Mouse (Mus musculus) large intestine, adult 2 months (tissue): ENCODE results near the gene Frmd5. TPM values are rescaled to one million over a fixed set of nuclear protein-coding genes. Genes with fewer than 3 reads are reported as not detected.

Experiments
- DNase-seq: peaks from one replicate; pipeline ENCODE4 v3.0.0-alpha.2; 2012; ENCODE audit warnings: low read depth, low spot score
- WGBS: fragments of 180-500 bp; shearing (Covaris S2); methylation state at CpG from one replicate; pipeline ENCODE4 v1.1.7; 2018; 5-methylcytosine and 5-hydroxymethylcytosine counted together
- polyA plus RNA-seq: library from polyadenylated mRNA; depleted of rRNA; stranded (reverse); fragments of >200 nt; gene quantifications from 2 replicates; pipeline ENCODE4 v1.2.3, GENCODE M21; 2012

The Frmd5 gene
- polyA plus RNA-seq, 1 experiment = 0.38 TPM

DNA sequence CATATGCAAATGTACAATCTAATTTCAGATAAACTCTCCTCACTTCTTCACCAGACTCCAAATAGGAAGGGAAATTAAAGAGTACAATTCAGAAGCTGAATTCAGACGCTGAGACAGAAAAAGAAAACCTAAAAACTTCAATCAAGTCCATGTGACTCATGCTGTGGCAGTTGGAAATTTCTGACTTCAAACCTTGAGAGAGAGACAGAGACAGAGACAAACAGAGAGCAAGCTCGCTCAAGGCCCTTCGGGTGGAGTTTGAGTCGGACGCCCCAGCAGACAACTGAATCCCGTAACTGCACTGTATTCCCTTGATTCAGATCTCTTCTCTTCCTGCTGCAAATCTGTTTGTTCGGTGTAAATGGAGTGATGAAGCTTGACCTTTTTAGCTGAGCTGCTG is 30.7 kb downstream of the Frmd5 start:
- no peak for DNase-seq
- 60% methylated on average over 7 of the region's 7 CpGs for WGBS

DNA sequence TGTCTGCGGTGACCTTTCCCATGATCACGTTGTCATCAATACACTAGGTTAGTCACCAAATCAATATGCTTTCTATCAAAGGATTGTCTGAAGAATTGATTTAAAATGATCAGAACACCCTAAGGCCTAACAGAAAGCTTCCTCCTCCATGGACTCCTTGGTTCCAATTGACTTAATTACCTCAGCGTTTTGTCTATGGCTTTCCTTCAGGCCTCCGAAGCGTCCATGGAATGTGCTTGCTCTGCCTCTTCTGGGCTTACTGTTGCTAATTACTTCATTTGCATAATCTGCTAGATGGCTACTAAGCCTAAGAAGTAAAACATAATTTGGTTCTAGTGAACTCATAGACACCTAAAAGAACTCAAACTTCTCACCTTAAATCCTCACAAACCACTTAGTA is 42.0 kb downstream of the Frmd5 start:
- no peak for DNase-seq
- WGBS = 81% methylated on average over 5 of the region's 5 CpGs

DNA sequence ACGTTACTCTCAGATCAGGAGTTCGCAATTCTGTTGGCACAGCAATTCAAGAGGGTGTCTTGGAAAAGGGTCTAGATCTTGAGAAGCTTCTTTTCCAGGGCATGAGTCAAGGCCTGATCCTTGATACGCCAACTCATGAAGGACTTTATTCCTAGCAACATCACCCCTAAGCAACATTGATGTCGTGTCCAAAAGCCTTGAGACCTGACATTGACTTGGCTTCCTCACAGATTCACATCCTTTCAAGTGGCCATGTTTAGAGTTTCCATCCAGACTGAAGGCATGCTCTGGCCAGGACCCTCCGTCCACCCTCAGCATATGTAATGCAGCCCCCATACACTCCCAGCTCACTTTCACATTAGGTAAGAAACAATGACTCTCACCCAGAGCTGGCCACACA is 45.0 kb downstream of the Frmd5 start:
- no peak for DNase-seq
- 90% methylated on average over 5 of the region's 5 CpGs for WGBS

DNA sequence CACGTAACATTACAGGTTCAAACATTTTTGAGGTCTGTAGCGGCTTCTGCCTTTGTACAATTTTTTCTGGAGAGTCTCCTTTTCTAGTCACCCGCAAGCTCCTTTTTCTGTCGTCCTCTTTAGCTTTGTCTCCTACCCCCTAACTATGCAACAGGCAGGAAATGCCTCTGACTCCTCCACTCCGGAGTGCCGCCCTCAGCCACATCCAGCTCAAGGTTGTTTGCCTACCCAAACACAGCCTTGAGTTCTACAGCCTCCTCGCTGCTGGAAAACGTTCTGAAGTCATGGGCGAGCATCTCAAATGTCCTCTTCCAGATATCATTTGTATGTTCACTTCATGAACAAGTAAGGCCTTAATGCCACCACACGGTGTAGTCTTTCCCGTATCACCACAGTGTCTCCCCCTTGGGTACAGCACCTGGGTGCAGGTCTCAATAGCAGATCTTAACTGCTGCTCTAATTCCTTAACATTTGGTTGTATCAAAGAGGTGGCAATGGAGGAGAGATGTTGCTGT is 45.5 kb downstream of the Frmd5 start:
- 78% methylated on average over 11 of the region's 11 CpGs for WGBS
- no peak for DNase-seq

DNA sequence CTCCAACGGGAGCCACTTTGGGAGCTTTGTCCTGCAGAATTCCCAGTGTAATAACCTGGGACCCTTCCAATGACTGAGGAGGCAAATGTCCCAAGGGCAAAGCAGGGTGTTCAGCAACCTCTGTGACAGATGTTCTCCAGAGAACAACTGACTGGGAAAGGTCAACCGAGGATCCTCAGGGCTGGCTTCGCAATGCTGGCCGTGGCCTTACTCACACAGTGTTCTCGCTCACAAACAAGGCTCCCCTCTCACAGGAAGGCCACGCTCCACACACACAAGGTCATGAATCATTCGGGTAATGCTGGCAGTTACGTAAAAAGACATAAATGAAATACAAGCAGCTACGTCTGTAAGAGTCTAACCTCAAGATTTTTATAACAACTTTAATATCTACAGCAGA is 46.2 kb downstream of the Frmd5 start:
- no peak for DNase-seq
- 76% methylated on average over 9 of the region's 9 CpGs for WGBS

DNA sequence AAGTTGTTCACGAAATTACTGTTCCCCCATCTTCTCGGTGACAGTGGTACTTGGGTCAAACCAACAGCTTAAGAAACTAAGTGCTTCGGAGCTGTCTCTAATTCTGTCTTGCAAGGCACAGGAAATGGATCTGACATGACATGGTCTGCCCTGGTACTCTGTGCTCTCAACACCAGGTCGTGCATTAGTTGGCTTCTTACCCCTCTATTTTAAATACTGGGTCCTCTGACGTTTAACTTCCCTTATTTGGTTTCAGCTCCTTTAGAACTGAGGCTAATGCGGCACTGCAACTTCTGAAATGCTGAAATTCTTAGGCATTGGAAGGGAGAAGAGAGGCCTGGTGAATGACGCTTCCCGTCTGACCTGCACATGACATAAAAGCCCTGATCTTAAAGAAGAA is 48.6 kb downstream of the Frmd5 start:
- DNase-seq = no peak
- WGBS = 71% methylated on average over 8 of the region's 8 CpGs

DNA sequence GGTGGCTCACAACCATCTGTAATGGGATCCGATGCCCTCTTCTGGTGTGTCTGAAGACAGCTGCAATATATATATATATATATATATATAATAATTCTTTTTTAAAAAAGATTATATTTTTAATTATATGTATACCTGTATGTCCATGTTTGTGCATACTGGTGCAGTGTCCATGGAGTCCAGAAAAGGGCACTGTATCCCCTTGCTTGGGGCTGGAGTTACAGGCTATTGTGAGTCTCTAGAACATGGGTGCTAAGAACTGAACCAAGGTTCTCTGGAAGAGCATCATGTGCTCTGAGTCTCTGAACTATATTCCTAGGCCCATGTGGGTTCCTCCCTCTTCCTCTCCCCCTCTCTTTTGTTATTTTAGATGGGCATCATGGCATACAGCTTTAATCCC is 50.6 kb downstream of the Frmd5 start:
- DNase-seq = no peak
- 100% methylated on average over 1 of the region's 1 CpGs for WGBS

DNA sequence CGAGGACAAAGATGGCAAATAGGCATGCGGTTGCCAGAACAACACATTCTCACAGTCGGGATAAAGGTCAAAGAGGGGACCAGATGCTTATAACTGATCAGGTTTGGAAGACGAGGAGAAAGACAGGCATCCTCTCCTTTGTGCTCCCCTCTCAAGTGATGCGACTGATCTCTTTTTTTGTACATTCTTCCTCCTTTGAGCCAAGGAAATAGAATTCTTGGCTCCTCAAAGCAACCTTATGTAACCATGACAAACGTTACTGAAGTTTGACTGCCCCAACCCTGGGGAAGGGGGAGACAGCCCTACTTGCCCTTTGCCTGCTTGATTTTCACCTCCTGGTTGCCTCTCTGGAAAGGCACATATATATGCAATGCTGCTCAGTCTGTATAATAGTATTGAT is 51.8 kb downstream of the Frmd5 start:
- 62% methylated on average over 6 of the region's 6 CpGs for WGBS
- DNase-seq = no peak

DNA sequence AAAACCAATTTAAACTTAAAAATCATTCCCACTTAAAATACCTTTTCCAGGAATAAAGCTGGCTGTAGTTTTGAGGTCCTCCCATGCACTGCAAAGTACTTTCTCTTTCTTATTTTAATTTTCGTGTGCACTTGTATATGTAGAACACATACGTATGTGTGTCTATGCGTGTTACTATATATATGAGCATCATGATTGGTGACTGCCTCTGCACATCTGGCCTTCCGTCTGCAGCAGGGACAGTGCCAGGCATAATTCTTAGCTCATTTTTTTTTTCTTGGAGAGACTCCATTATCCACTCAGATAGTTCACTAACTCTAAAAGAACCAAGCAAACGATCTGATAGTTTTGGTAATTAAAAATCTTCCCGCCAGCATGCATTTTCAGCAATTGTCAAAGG is 56.8 kb downstream of the Frmd5 start:
- no peak for DNase-seq
- WGBS = 74% methylated on average over 6 of the region's 6 CpGs

DNA sequence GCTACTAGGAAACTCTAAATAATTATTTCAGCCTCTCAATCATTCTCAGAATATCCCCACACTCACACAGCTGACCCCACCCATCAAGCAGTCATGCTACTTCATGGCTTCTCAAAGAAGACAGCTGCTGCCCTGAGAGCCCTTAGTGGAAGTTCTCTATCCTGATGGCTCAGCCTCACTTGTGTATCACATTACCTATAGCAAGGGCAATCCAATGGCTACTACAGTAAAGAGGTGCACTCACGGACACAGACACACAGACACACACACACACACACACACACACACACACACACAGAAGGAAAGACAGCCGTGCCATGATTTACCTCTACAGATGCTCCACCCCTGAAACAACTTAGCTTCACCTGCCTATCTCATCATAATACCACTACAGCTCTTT is 65.7 kb downstream of the Frmd5 start:
- DNase-seq = no peak
- 87% methylated on average over 2 of the region's 2 CpGs for WGBS

DNA sequence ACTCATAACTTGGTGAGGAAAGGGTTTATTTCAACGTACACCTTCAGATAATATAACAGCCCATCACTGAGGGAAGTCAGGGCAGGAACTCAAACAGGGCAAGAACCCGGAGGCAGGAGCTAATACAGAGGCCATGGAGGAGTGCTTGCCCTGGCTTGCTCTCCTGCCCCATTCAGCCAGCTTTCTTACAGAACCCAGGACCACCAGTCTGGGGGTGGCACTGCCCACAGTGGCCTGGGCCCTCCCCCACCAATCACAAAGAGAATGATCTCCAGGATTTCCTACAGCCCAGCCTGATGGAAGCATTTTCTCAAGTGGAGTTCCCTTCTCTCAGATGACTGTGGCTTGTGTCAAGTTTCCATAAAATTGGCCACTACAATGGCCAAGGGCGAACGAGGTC is 67.5 kb downstream of the Frmd5 start:
- DNase-seq = no peak
- WGBS = 82% methylated on average over 4 of the region's 4 CpGs

DNA sequence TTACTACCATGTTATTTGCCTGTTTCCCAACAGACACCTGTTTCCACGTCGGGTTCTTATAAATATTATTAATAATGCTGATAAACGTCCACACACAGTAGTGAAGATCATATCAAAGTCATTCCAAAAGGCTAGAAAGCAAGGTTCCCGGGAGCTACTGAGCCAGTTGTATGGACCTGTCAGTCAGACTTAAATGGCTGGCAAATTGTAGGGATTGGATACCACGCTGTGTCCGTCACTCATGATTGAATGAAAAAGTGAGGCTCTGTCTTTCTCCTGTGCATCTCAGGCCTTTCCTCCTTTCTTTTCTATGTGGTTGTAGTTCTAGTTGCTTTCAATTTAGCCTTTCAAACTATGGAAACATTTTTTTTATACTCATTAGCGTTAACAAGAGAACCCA is 73.5 kb downstream of the Frmd5 start:
- 89% methylated on average over 7 of the region's 7 CpGs for WGBS
- no peak for DNase-seq

DNA sequence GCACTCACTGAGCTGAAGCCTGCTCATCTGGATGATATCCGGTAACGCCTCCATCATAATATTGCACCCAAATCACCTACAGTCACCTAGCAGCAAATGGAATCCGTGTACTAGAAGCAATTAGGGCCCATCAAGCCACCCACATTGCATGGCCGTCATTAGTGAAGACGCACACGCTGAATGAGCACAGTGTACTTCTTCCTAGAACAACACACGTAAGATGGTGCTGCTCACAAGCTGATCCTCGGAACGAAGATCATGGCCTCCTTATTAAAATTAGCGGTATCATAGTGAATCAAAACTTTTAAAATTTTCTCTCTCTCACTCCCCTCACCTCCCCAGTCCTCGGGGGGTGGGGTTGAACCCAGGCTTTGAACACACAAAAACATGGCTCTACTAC is 76.4 kb downstream of the Frmd5 start:
- DNase-seq = no peak
- WGBS = 94% methylated on average over 11 of the region's 11 CpGs

DNA sequence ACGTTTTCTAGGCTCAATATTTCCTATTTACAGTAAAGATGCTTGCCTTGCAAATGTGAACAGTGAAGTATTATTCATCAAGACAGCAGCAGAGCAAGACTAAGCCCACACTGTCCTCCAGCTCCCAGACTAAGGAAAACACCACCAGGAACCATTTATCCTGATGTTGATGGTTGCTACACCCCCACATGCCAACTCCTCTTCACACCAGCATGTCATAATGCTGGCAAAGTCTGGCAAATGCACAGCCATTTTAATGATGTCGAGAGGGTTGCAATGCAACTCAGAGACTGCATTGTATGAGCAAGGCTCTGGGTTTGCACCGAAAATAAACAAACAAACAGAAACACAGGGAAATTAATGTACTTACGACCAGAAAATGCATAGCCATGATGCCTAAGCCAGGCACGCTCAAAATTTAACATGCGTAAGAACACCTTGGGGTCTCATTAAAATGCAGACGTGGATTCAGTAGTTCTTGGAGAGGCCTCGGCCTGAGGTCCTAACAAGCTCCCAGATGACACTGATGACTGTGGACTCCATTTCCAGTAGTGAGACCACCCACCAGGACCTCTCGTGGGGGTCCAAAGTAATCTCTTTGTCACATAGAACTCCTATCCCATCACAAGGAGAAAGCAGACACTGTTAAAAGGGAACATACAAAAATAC is 77.8 kb downstream of the Frmd5 start:
- WGBS = 81% methylated on average over 9 of the region's 9 CpGs
- no peak for DNase-seq

DNA sequence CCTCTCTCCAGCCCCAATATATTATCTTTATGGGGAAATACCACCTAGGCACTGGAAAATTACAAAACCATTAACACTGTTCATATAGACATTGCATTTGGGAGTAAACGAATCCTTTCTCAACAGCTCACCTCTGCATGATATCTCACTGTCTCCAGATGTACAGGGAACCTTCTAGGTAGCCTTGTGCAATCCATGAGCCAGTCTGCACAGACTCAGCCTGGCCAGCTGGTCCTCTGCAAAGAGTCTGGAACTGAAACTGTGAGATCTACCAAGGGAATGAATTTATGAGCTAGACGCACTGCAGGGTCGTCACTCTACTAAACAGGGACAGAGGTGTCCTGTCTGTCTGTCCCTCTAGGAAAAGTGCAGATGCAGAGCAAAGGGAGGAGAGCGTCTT is 82.0 kb downstream of the Frmd5 start:
- DNase-seq = no peak
- WGBS = 59% methylated on average over 4 of the region's 4 CpGs

DNA sequence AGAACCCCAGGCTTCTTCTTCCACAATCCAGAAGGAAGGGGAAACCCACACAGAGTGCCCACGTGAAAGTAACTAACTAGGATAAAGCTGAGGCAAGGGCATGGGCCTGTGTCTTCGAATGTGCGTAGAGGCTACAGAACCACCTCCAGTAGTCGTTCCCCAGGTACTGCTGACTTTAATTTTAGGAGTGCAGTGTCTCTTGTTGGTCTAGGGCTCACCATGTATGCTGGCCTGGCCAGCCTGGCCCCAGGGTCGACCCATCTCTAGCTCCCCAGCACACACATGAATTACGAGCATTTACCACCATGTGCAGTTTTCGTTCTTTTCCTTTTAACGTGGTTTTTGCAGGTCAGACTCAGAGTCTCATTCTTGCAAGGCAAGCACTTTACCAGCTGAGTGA is 83.1 kb downstream of the Frmd5 start:
- DNase-seq = no peak
- WGBS = 83% methylated on average over 8 of the region's 8 CpGs

DNA sequence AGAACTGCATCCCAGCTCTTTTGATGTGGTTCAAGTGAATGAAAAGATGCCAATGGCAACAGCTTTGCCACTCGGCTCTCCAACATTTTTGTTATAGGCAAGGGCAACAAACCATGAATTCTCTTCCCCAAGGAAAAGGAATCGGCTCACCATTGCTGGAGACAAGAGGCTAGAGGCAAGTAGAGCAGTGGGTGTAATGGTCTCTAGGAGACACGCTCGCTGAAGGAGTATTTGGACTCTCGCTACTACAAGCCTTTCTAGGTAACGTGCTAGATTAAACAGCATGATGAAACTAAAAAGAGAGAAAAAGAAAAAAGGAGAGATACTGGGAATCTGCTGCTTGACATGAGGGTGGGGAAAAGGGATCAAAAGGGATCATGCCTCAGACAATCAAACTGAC is 87.9 kb downstream of the Frmd5 start:
- no peak for DNase-seq
- 88% methylated on average over 6 of the region's 6 CpGs for whole genome bisulfite sequencing

DNA sequence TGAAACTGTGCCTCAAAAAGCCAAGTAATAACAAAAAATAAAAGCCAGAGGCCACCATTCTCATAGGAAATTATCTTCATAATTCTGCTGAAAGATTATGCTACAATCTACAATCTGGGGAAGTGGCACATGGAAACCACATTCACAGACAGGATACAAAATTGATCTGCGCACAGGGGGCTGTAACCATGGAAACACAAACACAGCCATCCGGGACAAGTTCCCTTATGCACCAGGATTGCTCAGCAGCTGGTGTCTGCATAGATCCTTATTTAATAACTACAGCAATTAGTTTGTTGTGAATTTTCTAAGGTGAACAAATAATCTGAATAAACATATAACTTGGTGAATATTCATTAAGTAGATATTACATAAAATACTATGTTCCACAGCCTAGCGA is 89.8 kb downstream of the Frmd5 start:
- no peak for DNase-seq
- 79% methylated on average over 3 of the region's 3 CpGs for WGBS

DNA sequence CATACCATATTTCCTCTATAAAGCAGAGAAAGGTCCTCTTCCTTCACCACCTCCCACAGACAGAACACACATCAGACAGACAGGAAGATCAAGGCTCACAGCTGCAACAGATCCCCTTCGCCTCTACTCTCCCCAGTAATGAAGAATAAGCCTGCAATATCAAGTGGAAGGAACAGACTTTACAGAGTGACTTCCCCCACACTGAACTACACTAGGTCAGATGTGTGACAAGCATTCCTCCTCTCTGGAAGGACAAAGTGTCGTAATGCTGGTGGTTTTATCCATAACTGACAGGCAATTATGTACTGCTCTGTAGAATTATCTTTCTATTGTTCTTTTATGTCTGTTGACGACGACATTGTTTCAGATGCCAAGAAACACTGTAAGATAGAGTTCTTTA is 93.3 kb downstream of the Frmd5 start:
- WGBS = 76% methylated on average over 4 of the region's 4 CpGs
- no peak for DNase-seq

DNA sequence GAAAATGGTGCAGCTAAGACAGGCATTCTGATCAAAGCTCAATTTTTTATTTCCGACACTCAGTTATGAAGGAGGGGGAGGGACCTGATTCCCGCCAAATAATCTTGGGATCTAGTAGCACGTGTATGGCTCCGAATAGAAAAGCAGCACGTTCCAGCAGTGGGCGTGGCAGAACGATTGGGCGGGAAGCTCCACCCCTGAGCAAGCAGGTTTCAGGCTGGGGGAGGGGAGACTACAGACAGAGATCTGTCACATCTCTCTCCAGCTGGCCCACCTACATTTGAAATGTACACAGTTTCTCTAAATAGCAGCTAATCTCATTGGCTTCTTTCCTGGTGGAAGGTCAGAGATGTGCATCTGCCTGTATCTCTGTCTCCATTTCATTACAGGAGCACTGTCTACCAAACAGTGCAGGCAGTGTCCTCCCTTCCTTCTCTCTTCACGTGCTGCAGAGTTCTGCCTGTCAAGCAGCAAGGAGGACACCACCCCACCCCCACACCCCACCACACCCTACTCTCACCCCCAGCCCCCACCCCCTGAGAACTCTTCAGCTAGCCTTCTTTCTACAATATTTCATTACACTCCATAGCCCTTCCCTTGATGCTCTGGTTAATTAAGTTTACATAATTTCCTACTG is 95.0 kb downstream of the Frmd5 start:
- no peak for DNase-seq
- WGBS = 14% methylated on average over 9 of the region's 9 CpGs

DNA sequence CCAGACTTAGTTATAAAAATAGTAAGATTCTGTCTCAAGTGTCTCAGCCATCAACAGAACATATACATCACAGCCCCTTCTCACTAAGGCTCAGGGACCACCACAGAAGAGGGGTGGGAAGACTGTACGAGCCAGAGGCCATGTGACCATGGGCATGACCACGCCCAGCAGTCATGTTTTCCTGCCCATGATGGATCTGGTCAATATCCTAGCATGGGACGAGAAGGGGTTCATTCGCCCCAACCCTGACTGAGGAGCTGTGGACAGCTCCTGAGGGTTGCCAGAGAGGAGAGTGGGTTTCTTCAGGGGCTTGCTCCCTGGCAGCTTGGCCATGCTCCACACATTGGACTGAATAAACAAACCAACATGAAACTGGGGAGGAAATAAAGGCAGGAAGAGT is 97.8 kb downstream of the Frmd5 start:
- no peak for DNase-seq
- WGBS = 84% methylated on average over 4 of the region's 4 CpGs

DNA sequence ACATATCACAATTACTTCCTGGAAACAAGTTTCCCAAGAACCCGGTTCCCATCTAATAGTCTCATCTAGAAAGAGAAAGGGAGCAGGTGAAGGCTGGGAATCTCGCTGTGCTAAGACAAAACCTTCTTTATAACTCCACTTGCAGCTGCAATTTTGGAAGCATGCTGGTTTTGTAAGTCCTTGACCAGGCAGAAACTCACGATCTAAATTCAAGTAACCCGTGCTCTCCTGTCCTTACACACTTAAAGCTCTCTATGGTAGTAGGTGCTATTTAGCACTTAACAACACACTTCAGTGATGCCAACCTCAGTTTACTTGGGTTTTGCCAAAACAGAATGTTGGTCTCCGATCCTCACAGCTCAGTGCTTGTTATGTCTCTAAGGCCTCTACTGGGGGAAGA is 99.4 kb downstream of the Frmd5 start:
- WGBS = 51% methylated on average over 5 of the region's 5 CpGs
- DNase-seq = no peak
